8 mouse cellular contexts compared by ENCODE assay signal in genomic region chr1:151096079-151096478, GRCm38 (mm10).
A peak's percentile ranks its signal among the peaks of the same experiment; 100 is the strongest.
DNase-seq lines count a peak whose midpoint lies in the region; ATAC-seq lines count a peak whose summit lies in the region.

No protein-coding gene starts in this region.

- intact Hi-C loops in heart, postnatal 25 days (cut with DNase I) = no loop called here

- peaks cover 13% of the 10 kb centered on the region for H3K4me1 ChIP-seq in embryonic facial prominence, embryonic 13.5 days
- peaks cover 12% of the 10 kb centered on the region for H3K4me1 ChIP-seq in hindbrain, embryonic 14.5 days (replicated peaks; ENCODE audit: control insufficient read depth, insufficient read depth, low read length)

- H3K27me3 ChIP-seq in embryonic facial prominence, embryonic 13.5 days = no peaks in the 10 kb centered on the region
- no peaks in the 10 kb centered on the region for H3K27me3 ChIP-seq in hindbrain, embryonic 14.5 days (ENCODE audit: control insufficient read depth, insufficient read depth, low read length)

- H3K36me3 ChIP-seq in embryonic facial prominence, embryonic 13.5 days = no peaks in the 10 kb centered on the region
- no peaks in the 10 kb centered on the region for H3K36me3 ChIP-seq in hindbrain, embryonic 14.5 days (replicated peaks; ENCODE audit: control insufficient read depth, insufficient read depth)
- H3K36me3 ChIP-seq in macrophage (ENCODE audit: inconsistent target) = no peaks in the 10 kb centered on the region

- no peaks in the 10 kb centered on the region for H3K9me3 ChIP-seq in embryonic facial prominence, embryonic 13.5 days
- no peaks in the 10 kb centered on the region for H3K9me3 ChIP-seq in hindbrain, embryonic 14.5 days (ENCODE audit: control insufficient read depth, low read length)

- H3K9ac ChIP-seq in embryonic facial prominence, embryonic 13.5 days = no peak overlapping the region
- H3K9ac ChIP-seq in hindbrain, embryonic 14.5 days = no peak overlapping the region

- no peaks in the 10 kb centered on the region for H3K79me2 ChIP-seq in macrophage (ENCODE audit: inconsistent target)

- 35% methylated on average over 9 of the region's 9 CpGs for WGBS in embryonic facial prominence, embryonic 13.5 days
- 18% methylated on average over 9 of the region's 9 CpGs for WGBS in hindbrain, embryonic 14.5 days
- WGBS in macrophage (ENCODE audit: missing documents) = 0% methylated on average over 9 of the region's 9 CpGs

- peak overlapping the region; percentile 37 for H3K4me2 ChIP-seq in embryonic facial prominence, embryonic 13.5 days
- H3K4me2 ChIP-seq in hindbrain, embryonic 14.5 days (replicated peaks) = peak overlapping the region; percentile 27; the same call in 1 of the 2 replicates

- ATAC-seq in embryonic facial prominence, embryonic 13.5 days (ENCODE audit: insufficient number of reproducible peaks, insufficient read depth, low FRiP score, low TSS enrichment, low read depth) = peak; percentile 67; the same call in 1 of the 2 replicates
- no peak for ATAC-seq in hindbrain, embryonic 14.5 days (ENCODE audit: low FRiP score)

- no peak overlapping the region for H3K4me3 ChIP-seq in embryonic facial prominence, embryonic 13.5 days
- H3K4me3 ChIP-seq in hindbrain, embryonic 14.5 days (replicated peaks; ENCODE audit: low read length) = no peak overlapping the region
- H3K4me3 ChIP-seq in macrophage (ENCODE audit: inconsistent target) = peak overlapping the region; percentile 7; the same call in 1 of the 2 replicates

- peak; percentile 90 for DNase-seq in heart, adult 11 months
- DNase-seq in heart, postnatal 25 days (ENCODE audit: low spot score) = no peak
- no peak for DNase-seq in hindbrain, embryonic 14.5 days (ENCODE audit: low spot score)
- peak; percentile 81 for DNase-seq in thymus, postnatal 0 days (ENCODE audit: low spot score)
- no peak for DNase-seq in right cerebral cortex, postnatal 36 days (ENCODE audit: low spot score in 2 of 2)
- DNase-seq in left cerebral cortex, adult 11 months (ENCODE audit: low spot score) = no peak

- peak overlapping the region; percentile 4; the same call in 1 of the 2 replicates for H3K27ac ChIP-seq in embryonic facial prominence, embryonic 13.5 days
- H3K27ac ChIP-seq in hindbrain, embryonic 14.5 days = no peak overlapping the region
- no peak overlapping the region for H3K27ac ChIP-seq in macrophage

Comparison
In these comparisons a context has a peak if more than half of its experiments do, and no peak if none do; other contexts are left out.
1. DNase-seq: peak in heart, adult 11 months (single experiment) and thymus, postnatal 0 days (single experiment); none in heart, postnatal 25 days (single experiment), hindbrain, embryonic 14.5 days (single experiment), right cerebral cortex, postnatal 36 days (0 of 2) and left cerebral cortex, adult 11 months (single experiment).